Mouse (Mus musculus): ENCODE results near the gene Mrpl21. TPM values are rescaled to one million over a fixed set of nuclear protein-coding genes. Genes with fewer than 3 reads are reported as not detected.

The Mrpl21 gene
- 50.4 TPM for polyA plus RNA-seq (2014; fragmentation: Illumina TruSeq; extraction: RNeasy Lipid Tissue Mini Kit (QIAGEN cat#74804); ENCODE audit: low read depth, low replicate concordance)

DNA sequence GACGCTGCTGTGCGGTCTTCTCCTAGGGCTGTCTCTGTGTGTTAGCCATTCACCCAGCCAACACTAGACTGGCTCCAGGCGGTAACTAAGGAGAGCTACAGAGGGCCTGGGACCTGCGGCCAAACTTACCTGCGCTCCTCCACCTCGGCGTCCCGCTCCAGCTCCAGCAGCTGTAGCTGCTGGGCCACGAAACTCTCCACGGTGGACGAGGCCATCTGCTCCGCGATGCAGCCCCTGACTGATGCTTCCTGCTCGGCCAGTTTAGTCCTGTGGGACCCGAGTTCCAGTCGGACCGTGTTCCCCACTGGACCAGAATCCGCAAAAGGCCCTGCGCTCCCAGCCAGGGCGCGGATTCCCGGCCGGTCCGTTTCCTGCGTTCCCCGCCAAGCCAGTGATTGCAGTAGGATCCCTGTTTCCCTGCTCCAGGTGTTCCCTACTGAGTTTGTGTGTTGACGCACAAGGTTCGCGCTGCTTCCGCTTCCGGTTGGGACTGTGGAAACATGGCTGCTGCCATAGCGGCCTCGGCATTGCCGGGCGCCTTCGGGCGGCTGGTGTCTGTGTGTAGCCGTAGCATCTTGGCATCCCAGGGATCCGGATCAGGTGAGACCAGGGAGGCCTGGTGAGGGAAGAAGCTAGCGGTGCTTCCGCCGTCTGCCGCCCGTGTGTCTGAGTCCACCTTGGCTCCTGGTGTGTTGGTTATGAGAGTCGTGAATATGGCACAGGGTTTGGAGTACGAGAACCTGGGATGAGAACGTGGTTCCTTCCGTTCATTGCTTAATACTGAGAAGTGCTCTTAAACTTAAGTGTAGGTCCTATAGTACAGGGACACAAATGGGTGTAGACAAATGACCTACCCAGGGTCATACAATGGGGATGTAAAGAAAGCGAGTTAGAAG, at the start of gene Mrpl21, which contains the start of gene Ighmbp2:
Gene Mrpl21 (plus strand): TSS at position 330 of the 896 bp plus-strand sequence.
Gene Ighmbp2 (minus strand): TSS at position 446 of the 896 bp plus-strand sequence.

GRCm38 (mm10) chr19:3322261-3322969, 39.7 kb downstream of the Mrpl21 start, which contains the start of gene Cpt1a:
Gene Cpt1a, plus strand, starts transcription at chr19:3322334.

Other genes starting within 250 kb of the Mrpl21 start
- 0.82 TPM for gene Ighmbp2, start 116 bp downstream of the Mrpl21 start, polyA plus RNA-seq (2014; fragmentation: Illumina TruSeq; extraction: RNeasy Lipid Tissue Mini Kit (QIAGEN cat#74804); ENCODE audit: low read depth, low replicate concordance)
- 149 TPM for gene Cpt1a, start 39.4 kb downstream of the Mrpl21 start, polyA plus RNA-seq (2014; fragmentation: Illumina TruSeq; extraction: RNeasy Lipid Tissue Mini Kit (QIAGEN cat#74804); ENCODE audit: low read depth, low replicate concordance)
- gene Tesmin, start 106.0 kb downstream of the Mrpl21 start, polyA plus RNA-seq (2014; fragmentation: Illumina TruSeq; extraction: RNeasy Lipid Tissue Mini Kit (QIAGEN cat#74804); ENCODE audit: low read depth, low replicate concordance) = not detected
- 11.9 TPM for gene Gal, start 131.6 kb downstream of the Mrpl21 start, polyA plus RNA-seq (2014; fragmentation: Illumina TruSeq; extraction: RNeasy Lipid Tissue Mini Kit (QIAGEN cat#74804); ENCODE audit: low read depth, low replicate concordance)